Mouse (Mus musculus): Measurements from ENCODE around the gene Fer1l4. TPM values are rescaled to one million over a fixed set of nuclear protein-coding genes. Genes with fewer than 3 reads are reported as not detected.

Gene Fer1l4
- total RNA-seq (2021), result not detected
- long read RNA-seq, experiment 1, result 0 reads
- long read RNA-seq, experiment 2, result 0 reads

DNA sequence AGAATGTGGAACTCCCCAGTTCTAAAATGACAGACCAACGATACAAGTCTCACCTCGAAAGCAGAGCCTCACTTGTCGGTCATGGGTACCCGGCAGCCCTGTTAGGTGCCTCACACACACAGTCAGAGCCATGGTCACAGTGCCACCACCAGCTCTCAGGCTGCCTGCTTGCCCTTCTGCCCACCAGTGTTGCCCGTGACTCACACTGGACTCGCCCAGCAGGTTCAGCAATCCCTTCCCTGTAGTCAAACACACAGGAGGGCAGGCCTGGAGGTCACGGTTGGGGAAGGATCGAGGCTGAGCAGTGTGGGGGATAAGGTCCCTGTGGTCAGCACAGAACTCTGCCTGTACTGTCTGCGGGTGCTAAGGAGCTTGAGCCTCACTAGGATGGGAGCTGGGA lies at the start of gene Fer1l4:
Gene Fer1l4, minus strand, starts transcription at position 132 of the 400 bp plus-strand sequence.
- no peak for DNase-seq

DNA sequence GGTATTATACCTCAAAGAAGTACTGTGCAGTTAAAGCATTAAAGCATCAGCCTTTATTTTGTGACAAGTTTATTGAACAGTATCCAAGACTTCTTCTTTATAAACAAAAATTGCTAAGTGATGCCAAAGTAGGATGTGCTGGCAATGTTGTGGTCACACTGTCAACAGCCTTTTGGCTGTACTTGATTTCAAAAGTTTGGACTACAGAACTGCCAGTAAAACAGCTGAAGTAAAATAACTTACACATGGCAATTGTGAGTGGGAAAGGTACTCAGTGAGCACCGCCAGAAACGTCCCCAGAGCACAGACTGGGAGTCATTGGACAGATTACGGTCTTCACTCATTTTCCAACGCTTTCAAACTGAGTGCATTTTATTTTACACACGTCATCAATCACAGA lies 39.2 kb upstream of the Fer1l4 start:
- no peak for DNase-seq

DNA sequence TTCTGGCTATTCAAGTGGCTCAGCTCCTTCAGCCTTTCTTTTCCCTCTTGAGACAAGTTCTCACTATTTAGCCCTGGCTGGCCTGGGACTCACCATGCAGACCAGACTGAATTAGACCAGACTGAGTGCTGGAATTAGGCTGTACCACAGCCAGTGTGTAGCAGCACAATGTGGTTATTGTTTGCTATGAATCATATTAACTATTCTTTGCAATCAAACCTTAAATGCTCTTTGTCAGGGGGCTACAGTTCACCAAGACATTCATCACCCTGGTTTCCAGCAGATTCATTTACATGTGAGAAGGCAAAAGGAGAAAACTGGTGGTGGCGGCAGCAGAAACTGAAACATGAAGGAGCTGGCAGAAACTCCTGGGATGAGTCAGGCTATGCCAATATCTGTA lies 37.1 kb upstream of the Fer1l4 start:
- no peak for DNase-seq

DNA sequence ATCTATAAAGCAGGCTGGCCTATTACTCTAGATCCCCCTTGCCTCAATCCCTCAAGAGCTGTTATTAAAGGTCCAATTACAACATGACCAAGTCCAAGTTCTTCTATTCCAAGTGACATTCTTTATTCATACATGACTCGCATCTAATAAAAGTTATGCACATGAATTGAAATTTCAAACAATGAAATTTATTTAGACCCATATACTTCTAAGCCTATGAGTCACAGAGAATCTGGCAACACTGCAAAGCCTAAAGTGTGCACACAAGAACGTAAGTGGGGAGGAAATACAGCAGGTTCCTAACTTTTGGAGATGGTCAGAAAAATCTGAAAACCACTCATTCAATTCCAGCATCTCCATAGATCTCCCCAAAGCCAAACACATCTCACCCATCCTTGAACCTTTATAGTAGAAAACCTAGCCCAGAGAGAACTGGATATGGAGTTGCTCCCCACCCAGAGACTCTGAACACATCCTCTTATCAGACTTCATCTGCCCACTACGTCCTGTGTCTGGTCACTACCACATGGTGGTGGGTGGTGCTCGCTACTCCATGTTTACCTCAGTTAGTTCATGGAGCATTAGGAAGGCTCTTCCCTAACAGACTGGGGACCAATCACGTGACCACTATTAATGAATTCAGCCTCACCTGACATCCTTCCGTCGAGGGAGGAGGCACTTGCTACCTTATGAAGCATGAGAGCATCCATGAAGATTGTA lies 34.8 kb upstream of the Fer1l4 start:
- no peak for DNase-seq

DNA sequence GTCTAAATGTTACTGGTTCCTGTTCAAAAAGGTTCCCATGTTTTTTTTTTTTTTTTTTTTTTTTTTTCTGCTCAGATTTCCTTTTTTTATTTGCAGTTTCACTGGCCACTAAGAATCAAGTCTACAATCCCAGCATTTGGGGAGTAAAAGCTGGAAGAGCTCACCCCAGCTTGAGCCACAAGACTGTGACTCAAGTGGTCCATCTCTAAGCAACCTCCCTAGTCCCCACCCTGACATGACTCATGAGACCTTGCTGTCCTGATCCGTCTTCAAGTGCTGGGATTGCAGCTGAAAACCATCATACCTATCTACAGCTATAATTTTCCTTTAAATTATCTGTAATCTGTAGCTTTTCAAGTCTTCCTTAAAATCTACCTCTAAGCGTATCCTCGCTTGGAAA lies 31.8 kb upstream of the Fer1l4 start:
- DNase-seq, result peak in 1 of 2 experiments; percentile 44

DNA sequence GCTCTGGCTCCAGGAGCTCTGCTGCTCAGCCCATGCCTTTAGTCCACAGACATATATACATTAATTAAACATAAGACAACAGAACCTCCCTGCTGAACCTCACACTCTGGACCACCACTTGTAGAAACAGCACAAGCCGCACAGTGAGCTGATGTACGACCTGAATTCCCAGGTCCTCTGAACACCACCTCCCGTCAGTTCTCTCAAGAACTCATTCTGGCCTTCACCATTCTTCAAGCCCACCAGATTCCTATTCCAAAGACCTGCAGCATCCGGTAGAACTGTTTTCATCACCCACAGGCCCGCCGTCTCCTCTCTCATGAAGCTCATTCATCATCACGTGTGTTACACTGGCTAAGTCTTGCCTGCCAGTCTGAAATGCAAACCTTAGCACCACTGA lies 27.6 kb upstream of the Fer1l4 start:
- DNase-seq, result no peak

DNA sequence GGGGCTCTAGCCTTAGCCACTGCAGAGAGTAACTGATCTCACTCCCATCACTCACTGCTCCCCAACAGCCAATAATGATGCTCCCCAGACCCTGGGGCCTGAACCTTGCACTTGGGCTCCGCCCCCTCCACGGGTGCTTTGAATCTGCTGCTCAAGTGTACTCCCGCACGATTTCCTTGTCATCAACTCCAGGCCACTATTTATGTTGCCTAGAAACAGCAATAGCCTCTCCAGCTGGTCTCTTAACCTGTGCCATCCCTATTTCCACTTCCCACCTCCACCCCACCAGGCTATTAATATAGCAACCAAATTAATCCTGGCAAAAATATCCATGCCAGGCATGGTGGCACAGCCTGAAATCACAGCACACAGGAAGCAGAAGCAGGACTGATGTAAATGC lies 26.9 kb upstream of the Fer1l4 start:
- no peak for DNase-seq

DNA sequence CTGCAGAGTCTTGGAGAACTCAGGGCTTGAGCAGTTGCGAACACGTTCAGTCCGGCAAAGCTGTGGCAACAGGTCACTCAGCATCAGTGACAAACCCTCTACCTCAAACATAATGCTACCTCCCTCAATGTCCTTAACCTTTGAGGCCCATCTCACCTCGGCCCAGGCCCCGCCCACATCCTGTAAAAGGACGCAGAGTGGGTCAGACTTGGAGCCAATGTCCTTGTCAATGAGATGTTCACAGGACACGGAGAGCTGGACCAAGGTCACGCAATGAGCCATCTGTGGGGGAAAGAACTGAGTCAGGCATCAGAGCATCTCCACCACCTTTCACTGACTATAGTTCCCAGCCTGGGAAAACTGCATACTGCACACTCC lies 26.4 kb upstream of the Fer1l4 start:
- peak; percentile 71 to 83 for DNase-seq

DNA sequence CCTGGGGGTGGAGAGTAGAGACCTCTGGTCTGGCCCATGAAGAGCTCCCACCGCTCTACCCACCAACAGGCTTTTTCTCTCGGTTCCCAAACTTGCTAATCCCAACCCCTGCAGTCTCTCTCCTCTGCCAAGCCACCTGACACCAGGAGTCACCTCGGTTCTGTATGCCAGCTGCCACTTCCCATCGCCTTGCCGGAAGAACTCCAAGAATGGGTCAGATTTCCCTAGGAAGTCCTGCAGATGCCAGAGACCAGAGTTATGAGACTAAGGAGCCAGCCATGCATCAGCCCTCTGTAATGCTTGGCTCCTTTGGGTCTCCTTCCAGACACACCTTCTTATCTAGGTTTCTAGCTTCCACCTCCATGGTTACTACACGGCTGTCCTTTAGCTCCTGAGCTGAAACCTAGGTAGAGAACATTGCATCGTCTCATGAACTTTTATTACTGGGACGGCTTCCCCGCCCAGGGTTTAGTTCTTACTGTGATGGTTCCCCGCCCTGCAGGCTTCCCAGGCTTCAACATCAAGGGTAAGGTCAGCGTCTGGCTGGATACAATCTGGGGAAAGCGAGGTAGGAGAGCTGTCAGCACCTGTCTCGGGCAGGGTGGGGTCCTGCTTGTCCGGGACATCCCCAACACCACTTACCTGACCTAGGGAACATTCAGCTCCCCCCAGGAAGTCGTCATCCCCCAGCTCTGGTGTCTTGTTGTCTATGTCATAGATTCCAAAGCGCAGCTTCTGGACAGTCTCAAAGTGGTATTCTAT lies 25.9 kb upstream of the Fer1l4 start:
- DNase-seq, result no peak

DNA sequence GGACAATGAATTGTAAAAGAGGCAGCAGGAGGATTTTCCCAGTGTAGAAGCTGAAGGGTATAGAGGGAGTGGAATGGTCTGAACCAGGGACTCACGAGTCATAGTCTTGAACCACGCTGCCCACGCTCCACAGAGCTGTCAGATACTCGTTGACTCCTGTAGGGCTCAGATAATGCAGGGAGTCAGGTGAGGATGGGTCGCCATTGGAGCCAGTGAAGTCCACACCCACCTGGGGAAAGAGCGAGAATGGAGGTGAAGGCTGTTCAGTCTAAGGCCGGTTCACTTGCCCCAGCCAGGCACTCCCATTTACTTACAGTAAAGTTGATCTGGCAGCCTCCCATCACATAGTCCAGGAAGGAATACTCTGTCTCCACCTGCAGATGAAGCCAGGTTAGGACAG lies 24.7 kb upstream of the Fer1l4 start:
- no peak for DNase-seq

DNA sequence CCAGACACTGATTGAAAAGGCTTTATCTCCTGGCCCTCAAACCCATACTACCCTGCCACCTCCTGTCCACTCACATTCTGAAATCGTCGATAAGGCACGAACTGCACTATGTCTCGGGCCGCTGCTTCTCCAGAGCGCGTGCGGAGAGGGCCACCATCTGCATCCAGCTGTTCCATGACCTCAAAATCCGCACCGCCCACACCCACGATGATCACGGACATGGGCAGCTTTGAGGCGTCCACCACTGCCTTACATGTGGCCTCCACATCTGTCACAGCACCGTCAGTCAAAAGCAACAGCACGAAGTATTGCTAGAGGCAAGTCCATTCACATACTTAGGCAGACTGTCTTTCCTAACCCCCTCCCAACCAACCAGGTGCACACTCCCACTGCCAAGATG lies 21.0 kb upstream of the Fer1l4 start:
- DNase-seq, result no peak

DNA sequence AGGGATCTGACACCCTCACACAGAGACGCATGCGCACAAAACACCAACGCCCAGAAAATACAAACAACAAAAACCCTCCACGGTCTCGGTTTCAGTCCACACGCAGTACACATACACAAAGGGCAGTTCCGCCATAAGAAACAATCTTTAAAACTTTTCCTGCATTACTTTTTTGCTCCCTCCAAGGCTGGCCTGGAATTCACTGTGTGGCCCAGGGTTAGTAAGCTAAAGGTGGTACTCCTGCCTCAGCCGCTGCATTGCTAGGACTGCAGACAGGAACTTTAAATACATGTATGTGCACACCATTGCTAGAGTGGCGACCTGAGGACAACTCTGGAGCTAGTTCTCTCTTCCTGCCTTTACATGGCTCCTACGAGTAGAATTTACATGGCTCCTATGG lies 18.5 kb upstream of the Fer1l4 start:
- DNase-seq, result no peak

DNA sequence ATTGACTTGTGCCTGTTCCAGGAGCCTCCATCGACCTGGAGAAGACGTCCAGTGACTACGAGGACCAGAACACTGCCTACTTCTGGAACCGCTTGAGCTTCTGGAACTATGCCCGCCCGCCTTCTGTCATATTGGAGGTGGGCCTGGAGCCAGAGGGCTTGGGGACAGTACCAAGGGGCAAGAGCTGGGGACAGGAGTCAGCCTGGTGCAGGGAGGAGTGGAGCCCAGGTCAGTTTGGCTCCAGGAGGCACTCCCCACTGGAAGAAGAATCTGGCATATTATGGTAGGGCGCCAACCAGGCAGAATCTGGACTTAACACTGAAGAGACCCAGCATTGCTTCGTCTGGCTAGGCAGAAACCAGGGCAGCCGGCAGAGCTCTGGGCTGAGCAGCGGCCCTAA lies 15.2 kb upstream of the Fer1l4 start:
- DNase-seq, result no peak

DNA sequence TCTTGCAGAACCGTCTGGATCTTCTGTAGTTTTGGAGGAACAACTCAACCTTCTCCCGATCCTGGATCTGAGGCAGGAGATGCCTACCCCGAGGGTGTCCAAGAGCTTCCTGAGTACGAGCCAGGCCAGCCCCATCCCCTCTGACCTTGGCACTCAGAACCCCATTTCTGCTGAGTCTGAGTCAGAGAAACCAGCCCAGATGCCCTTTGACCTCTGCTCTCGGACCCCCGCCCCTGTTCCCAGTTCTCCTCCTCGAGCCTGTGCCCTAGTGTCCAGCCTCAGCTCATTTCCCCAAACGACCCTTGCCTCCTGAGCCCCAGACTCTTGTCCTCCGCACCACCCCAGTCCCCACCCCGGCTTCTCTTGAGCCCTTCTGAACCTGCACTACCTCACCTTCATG lies 13.4 kb upstream of the Fer1l4 start:
- no peak for DNase-seq

DNA sequence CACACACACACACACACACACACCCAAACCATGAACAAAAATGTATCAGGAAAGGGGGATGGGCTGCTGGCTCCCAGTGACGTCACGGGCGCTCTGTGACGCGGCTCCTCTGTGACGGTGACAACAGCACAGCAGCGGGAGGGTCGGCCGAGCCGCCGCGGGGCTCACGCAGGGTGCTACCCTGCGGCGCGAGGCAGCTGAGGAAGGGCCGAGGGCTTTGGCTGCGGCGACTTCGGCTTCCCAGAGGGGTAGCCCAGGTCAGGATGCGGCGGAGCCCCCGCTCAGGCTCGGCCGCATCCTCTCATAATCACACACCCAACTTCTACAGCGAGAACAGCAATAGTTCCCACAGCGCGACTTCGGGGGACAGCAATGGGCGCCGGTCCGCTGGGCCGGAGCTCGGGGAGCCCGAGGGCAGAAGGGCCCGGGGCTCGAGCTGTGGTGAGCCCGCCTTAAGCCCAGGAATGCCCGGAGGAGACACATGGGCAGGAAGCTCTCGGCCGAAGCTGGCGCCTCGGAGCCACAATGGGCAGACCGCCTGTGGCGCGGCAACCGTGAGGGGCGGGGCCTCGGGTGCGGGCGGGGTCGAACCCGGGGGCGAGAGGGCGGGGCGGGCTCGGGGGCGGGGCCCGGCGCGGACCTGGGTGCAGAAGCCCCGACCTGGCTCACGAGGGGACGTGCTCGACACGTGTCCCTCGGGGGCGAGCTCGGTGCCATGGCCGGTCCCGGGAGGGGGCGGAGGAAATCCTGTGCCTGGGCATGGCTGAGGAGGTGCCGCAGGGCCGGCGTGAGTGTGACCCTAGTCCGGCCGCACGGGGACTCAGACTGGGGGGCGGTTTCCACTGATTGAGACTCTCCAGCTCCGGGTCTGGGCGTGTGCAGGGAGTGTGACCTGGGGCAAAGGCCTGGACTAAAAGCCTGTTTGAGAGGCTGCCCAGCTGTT lies 12.6 kb upstream of the Fer1l4 start, which contains the start of gene Spag4:
Gene Spag4, plus strand, starts transcription at position 77 of the 943 bp plus-strand sequence.
- peak; percentile 90 to 93 for DNase-seq

DNA sequence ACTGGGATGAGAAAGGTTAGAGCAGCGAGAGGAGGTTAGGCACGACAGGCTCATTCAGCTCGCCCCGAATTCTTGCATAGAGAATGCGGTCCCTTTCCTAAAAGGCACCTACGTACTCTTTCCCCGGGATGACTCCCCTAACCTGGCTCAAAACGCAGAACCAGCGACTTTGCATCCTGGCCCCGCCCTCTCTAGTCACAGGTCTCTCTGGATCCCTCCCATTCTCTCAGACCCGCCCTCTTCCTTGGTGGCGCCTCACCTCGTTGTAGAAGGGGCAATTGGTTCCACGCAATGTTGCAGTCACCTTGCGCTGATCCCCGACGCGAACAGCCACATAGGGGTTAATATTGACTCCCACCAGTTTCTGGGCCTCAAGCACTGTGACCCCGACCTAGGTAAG lies 4.8 kb downstream of the Fer1l4 start:
- DNase-seq, result no peak

DNA sequence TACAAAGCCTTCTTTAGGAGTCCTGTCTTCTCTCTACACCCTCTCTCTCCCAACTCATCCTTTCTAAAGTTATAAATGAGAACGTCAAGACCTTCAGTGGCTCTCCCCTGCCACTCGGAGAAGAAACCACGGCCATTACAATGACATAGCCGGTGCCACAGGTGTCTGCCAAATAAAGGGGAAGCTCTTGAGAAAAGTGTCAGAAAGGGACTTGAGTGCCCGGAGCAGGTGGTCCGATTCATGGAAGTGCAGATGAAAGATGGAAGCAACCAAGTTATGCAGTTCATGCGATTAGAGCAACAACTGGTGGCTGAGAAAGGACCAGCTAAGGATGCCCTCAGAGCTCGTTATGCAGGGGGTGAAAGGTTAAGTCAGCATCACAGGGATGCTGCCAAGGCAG lies 9.8 kb downstream of the Fer1l4 start:
- DNase-seq, result no peak

DNA sequence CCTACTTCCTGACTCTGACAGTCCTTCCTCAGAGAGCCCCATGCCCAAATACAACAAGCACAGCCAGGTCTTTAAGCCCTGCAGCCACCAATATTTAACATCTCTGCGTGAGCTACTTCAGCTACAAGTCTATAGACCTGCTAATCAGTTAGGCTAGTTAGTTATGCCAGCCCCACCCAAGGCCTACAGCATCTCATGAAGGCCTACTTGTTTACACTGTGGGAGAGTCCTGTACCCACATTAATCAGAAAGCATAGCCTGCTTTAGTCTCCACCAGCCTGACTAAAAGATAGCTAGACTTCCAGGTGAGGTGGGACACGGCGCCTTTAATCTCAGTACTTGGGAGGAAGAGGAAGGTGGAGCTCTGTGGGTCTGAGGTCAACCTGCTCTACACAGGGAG lies 13.4 kb downstream of the Fer1l4 start:
- DNase-seq, result no peak

DNA sequence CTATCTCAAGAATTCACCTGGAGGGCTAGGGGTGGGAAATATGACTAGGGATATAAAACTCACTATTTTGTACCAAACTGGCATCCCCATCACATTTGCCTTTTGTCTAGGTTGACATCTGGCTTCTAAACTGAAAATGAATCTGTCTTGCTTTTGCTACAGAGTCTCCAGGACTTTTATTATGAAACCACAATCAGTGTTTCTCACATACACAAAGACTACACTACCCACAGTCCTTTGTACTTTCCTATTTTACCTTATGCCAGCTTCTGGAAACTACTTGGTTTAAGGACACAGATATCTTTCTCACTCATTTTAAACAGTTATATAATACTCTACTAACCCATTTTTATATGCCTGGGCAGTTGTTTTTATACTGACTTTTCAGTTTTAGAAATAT lies 27.3 kb downstream of the Fer1l4 start:
- no peak for DNase-seq

DNA sequence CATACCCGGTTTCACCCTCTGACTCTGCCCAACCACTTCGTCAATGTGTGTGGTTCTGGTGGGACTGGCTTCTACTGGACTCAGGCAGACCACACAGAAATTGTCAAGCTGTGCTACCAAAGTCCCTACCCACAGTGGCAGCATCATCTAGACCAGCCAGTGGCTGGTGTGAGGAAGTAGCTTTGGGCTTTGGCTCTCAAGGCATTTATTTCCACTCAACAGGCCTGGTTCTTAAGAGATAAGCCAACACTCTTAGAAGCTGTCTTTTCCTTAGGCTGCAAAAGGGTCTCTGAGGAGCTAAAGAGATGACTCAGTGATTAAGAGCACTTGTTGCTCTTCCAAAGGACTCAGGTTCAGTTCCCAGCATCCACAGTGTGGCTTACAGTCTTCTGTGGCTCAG lies 31.0 kb downstream of the Fer1l4 start:
- no peak for DNase-seq

DNA sequence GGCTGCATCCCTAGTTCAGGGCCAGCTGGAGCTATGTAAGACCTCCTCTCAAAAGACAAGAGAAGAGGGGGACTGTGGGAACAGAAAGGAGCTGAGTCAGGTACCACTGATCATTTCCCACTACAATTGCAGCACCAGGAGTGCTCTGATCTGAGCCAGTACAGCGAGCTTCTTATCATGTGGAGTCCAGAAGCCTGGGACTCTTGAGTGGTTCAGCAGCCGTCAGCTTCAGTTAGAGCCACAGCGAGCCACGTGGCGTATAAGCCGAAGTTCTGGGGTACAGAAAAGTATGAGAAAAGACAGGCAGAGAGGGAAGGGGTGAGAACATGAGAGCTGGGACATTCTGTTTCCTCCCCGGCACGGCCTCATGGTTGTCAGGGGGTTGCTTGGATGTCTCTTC lies 31.5 kb downstream of the Fer1l4 start:
- no peak for DNase-seq

DNA sequence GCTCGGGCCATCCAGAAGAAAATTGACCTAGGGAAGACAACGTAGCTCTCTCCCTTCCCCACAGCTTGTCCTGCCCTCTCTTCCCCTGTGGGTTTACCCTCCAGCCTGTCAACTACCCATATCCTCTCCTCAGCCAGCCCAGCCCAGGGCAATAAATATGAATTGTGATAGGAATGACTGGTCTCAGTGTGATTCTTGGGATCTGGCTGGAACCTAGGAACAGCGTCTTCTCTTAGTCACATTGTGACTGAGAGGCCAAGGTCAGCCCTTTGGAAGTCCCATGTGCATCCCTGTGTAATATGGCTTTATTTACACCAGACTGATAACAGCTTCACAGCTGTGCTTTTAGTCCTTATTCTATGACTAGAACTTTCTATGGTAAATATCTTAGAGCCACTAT lies 34.6 kb downstream of the Fer1l4 start:
- DNase-seq, result peak; percentile 5 to 61

All from adrenal gland, postnatal 36 days (tissue).